Mouse (Mus musculus) neural tube, embryonic 15.5 days (tissue): ENCODE measurements around the gene Slc30a10. TPM values are rescaled to one million over a fixed set of nuclear protein-coding genes. Genes with fewer than 3 reads are reported as not detected.

Experiments used
- ATAC-seq: fragments of 200-750 bp; cut with Nextera tagmentation; 2 replicates; pipeline ENCODE4 v1.8.0; 2017; ENCODE audit warnings: mild to moderate bottlenecking, moderate TSS enrichment, moderate library complexity; ENCODE audit not compliant: low FRiP score
- H3K27ac ChIP-seq: fragments of 300-500 bp; sonication (generic); replicated peaks from 2 replicates; pipeline ENCODE4 v1.5.1; 2015; ENCODE audit warnings: mild to moderate bottlenecking, inconsistent platforms
- H3K27me3 ChIP-seq: fragments of 300-500 bp; sonication (generic); replicated peaks from 2 replicates; pipeline ENCODE4 v1.6.1; 2015; ENCODE audit warnings: inconsistent platforms
- H3K36me3 ChIP-seq: fragments of 300-500 bp; sonication (generic); 2 replicates; pipeline ENCODE4 v1.6.1; 2015; ENCODE audit warnings: inconsistent platforms
- H3K4me1 ChIP-seq: fragments of 300-500 bp; sonication (generic); 2 replicates; pipeline ENCODE4 v1.6.1; 2015; ENCODE audit warnings: inconsistent platforms
- H3K4me2 ChIP-seq: fragments of 300-500 bp; sonication (generic); 2 replicates; pipeline ENCODE4 v1.6.1; 2015; ENCODE audit warnings: inconsistent platforms, mild to moderate bottlenecking, moderate library complexity
- H3K4me3 ChIP-seq: fragments of 300-500 bp; sonication (generic); replicated peaks from 2 replicates; pipeline ENCODE4 v1.5.1; 2015; ENCODE audit warnings: mild to moderate bottlenecking, inconsistent platforms
- H3K9ac ChIP-seq: fragments of 300-500 bp; sonication (generic); replicated peaks from 2 replicates; pipeline ENCODE4 v1.6.1; 2015; ENCODE audit warnings: mild to moderate bottlenecking, inconsistent platforms
- H3K9me3 ChIP-seq: fragments of 300-500 bp; sonication (generic); replicated peaks from 2 replicates; pipeline ENCODE4 v1.6.1; 2016; ENCODE audit warnings: inconsistent platforms
- WGBS: fragments of 180-500 bp; shearing (Covaris S2); methylation state at CpG from one replicate; pipeline ENCODE4 v1.1.7; 2015; ENCODE audit warnings: mixed read lengths; 5-methylcytosine and 5-hydroxymethylcytosine counted together
- polyA plus RNA-seq: library from polyadenylated mRNA; unstranded; fragments of >200 nt; fragmentation: Nextera tagmentation; extraction: Ambion mirVana; gene quantifications from 2 replicates; pipeline ENCODE4 v1.2.1, GENCODE M21; 2015

Slc30a10 gene
- polyA plus RNA-seq, 1 experiment from 2014 or later: 5.8 TPM

- no peaks in the 10 kb centered on the region for H3K27me3 ChIP-seq
- ATAC-seq: no peak
- no peak overlapping the region for H3K27ac ChIP-seq
- no peaks in the 10 kb centered on the region for H3K9me3 ChIP-seq
- WGBS: 81% methylated on average over 8 of the region's 8 CpGs
- no peak overlapping the region for H3K4me2 ChIP-seq
- H3K36me3 ChIP-seq: no peaks in the 10 kb centered on the region
- no peak overlapping the region for H3K9ac ChIP-seq
- H3K4me3 ChIP-seq: no peak overlapping the region
- no peaks in the 10 kb centered on the region for H3K4me1 ChIP-seq
These were observed 14.9 kb downstream of the Slc30a10 start for GRCm38 (mm10) chr1:185469551-185470021.

- 65% methylated on average over 8 of the region's 8 CpGs for WGBS
- Histone ChIP-seq H3K4me1 (no peaks in the 10 kb centered on the region), H3K4me2 (no peak overlapping the region), H3K27me3 (no peaks in the 10 kb centered on the region), H3K9ac (no peak overlapping the region), H3K27ac (no peak overlapping the region), H3K4me3 (no peak overlapping the region), H3K9me3 (no peaks in the 10 kb centered on the region), H3K36me3 (no peaks in the 10 kb centered on the region)
- ATAC-seq: no peak
These were observed 17.5 kb downstream of the Slc30a10 start for GRCm38 (mm10) chr1:185472025-185472720.

GRCm38 (mm10) chr1:185472730-185473129 is 18.1 kb downstream of the Slc30a10 start:
- H3K27me3 ChIP-seq: no peaks in the 10 kb centered on the region
- no peaks in the 10 kb centered on the region for H3K4me1 ChIP-seq
- H3K4me3 ChIP-seq: no peak overlapping the region
- no peak overlapping the region for H3K27ac ChIP-seq
- no peak overlapping the region for H3K4me2 ChIP-seq
- ATAC-seq: no peak
- WGBS: 92% methylated on average over 4 of the region's 4 CpGs
- no peak overlapping the region for H3K9ac ChIP-seq
- H3K9me3 ChIP-seq: no peaks in the 10 kb centered on the region
- H3K36me3 ChIP-seq: no peaks in the 10 kb centered on the region

- WGBS: 90% methylated on average over 1 of the region's 1 CpGs
These were observed 18.8 kb downstream of the Slc30a10 start for GRCm38 (mm10) chr1:185473437-185473836.

GRCm38 (mm10) chr1:185479861-185480260 is 25.2 kb downstream of the Slc30a10 start:
- Histone ChIP-seq H3K9ac (no peak overlapping the region), H3K27me3 (no peaks in the 10 kb centered on the region), H3K4me2 (no peak overlapping the region), H3K36me3 (no peaks in the 10 kb centered on the region), H3K4me1 (peaks cover 21% of the 10 kb centered on the region), H3K4me3 (no peak overlapping the region), H3K27ac (no peak overlapping the region), H3K9me3 (no peaks in the 10 kb centered on the region)
- WGBS: 92% methylated on average over 4 of the region's 4 CpGs
- ATAC-seq: no peak

More at GRCm38 (mm10) chr1:185473437-185473836, 18.8 kb downstream of the Slc30a10 start:
- Histone ChIP-seq H3K27me3 (no peaks in the 10 kb centered on the region), H3K9ac (no peak overlapping the region), H3K4me1 (no peaks in the 10 kb centered on the region), H3K9me3 (no peaks in the 10 kb centered on the region), H3K4me2 (no peak overlapping the region), H3K27ac (no peak overlapping the region), H3K4me3 (no peak overlapping the region), H3K36me3 (no peaks in the 10 kb centered on the region)
- ATAC-seq: no peak

GRCm38 (mm10) chr1:185482001-185482761 is 27.5 kb downstream of the Slc30a10 start:
- Histone ChIP-seq H3K9ac (peak overlapping the region; percentile 27), H3K4me3 (peak overlapping the region; percentile 39)

GRCm38 (mm10) chr1:185482762-185483161 is 28.1 kb downstream of the Slc30a10 start:
- Histone ChIP-seq H3K27me3 (no peaks in the 10 kb centered on the region), H3K9ac (0 out of 2 replicates have a peak overlapping the region, but pooled peaks have one; percentile 27), H3K4me2 (peak overlapping the region; percentile 63), H3K4me1 (peaks cover 21% of the 10 kb centered on the region), H3K27ac (peak overlapping the region; percentile 82), H3K4me3 (no peak overlapping the region), H3K9me3 (no peaks in the 10 kb centered on the region), H3K36me3 (no peaks in the 10 kb centered on the region)
- peak; percentile 58; the same call in 1 of the 2 replicates for ATAC-seq
- 55% methylated on average over 2 of the region's 2 CpGs for WGBS

More at GRCm38 (mm10) chr1:185482001-185482761, 27.5 kb downstream of the Slc30a10 start:
- Histone ChIP-seq H3K9me3 (no peaks in the 10 kb centered on the region), H3K4me1 (peaks cover 21% of the 10 kb centered on the region), H3K4me2 (peak overlapping the region; percentile 63), H3K27me3 (no peaks in the 10 kb centered on the region), H3K36me3 (no peaks in the 10 kb centered on the region), H3K27ac (peak overlapping the region; percentile 82)
- ATAC-seq: peak; percentile 82
- 12% methylated on average over 19 of the region's 19 CpGs for whole genome bisulfite sequencing

- no peak overlapping the region for H3K9ac ChIP-seq
- H3K9me3 ChIP-seq: no peaks in the 10 kb centered on the region
- H3K4me2 ChIP-seq: no peak overlapping the region
- peaks cover 21% of the 10 kb centered on the region for H3K4me1 ChIP-seq
- no peak for ATAC-seq
- H3K27ac ChIP-seq: no peak overlapping the region
- H3K27me3 ChIP-seq: no peaks in the 10 kb centered on the region
- H3K4me3 ChIP-seq: no peak overlapping the region
- WGBS: 57% methylated on average over 12 of the region's 12 CpGs
- H3K36me3 ChIP-seq: no peaks in the 10 kb centered on the region
These were observed 28.9 kb downstream of the Slc30a10 start for GRCm38 (mm10) chr1:185483356-185484057.

- no peak overlapping the region for H3K9ac ChIP-seq
- no peaks in the 10 kb centered on the region for H3K27me3 ChIP-seq
- ATAC-seq: no peak
- 45% methylated on average over 19 of the region's 19 CpGs for WGBS
- H3K36me3 ChIP-seq: no peaks in the 10 kb centered on the region
- no peak overlapping the region for H3K4me3 ChIP-seq
- peaks cover 25% of the 10 kb centered on the region for H3K4me1 ChIP-seq
- H3K4me2 ChIP-seq: peak overlapping the region; percentile 17; the same call in 1 of the 2 replicates
- no peaks in the 10 kb centered on the region for H3K9me3 ChIP-seq
- H3K27ac ChIP-seq: 0 out of 2 replicates have a peak overlapping the region, but pooled peaks have one; percentile 58
These were observed 29.6 kb downstream of the Slc30a10 start for GRCm38 (mm10) chr1:185484281-185484680.

GRCm38 (mm10) chr1:185489893-185490292 is 35.2 kb downstream of the Slc30a10 start:
- ATAC-seq: no peak
- 61% methylated on average over 6 of the region's 6 CpGs for WGBS
- Histone ChIP-seq H3K36me3 (no peaks in the 10 kb centered on the region), H3K9me3 (no peaks in the 10 kb centered on the region), H3K4me3 (no peak overlapping the region), H3K27ac (no peak overlapping the region), H3K4me1 (peaks cover 5% of the 10 kb centered on the region; the same call in 1 of the 2 replicates), H3K27me3 (no peaks in the 10 kb centered on the region), H3K9ac (no peak overlapping the region), H3K4me2 (no peak overlapping the region)

GRCm38 (mm10) chr1:185490603-185491002 is 36.0 kb downstream of the Slc30a10 start:
- ATAC-seq: no peak
- WGBS: 90% methylated on average over 2 of the region's 2 CpGs
- H3K27me3 ChIP-seq: no peaks in the 10 kb centered on the region

More at GRCm38 (mm10) chr1:185490603-185491002, 36.0 kb downstream of the Slc30a10 start:
- H3K4me1 ChIP-seq: peaks cover 5% of the 10 kb centered on the region; the same call in 1 of the 2 replicates
- no peak overlapping the region for H3K4me2 ChIP-seq
- H3K27ac ChIP-seq: no peak overlapping the region
- H3K4me3 ChIP-seq: no peak overlapping the region
- no peak overlapping the region for H3K9ac ChIP-seq
- H3K36me3 ChIP-seq: no peaks in the 10 kb centered on the region
- no peaks in the 10 kb centered on the region for H3K9me3 ChIP-seq
